Mouse (Mus musculus) midbrain, postnatal 0 days (tissue): ENCODE results near the gene Sarm1. TPM values are rescaled to one million over a fixed set of nuclear protein-coding genes. Genes with fewer than 3 reads are reported as not detected.

Experiments
- ATAC-seq: fragments of 200-750 bp; cut with Nextera tagmentation; 2 replicates; pipeline ENCODE4 v1.8.0; 2017; ENCODE audit warnings: moderate number of reproducible peaks, mild to moderate bottlenecking, moderate TSS enrichment, moderate library complexity; ENCODE audit not compliant: low FRiP score
- DNase-seq: peaks from one replicate; pipeline ENCODE4 v3.0.0-alpha.2; 2015; ENCODE audit warnings: low spot score
- H3K27ac ChIP-seq: fragments of 300-500 bp; sonication (generic); 2 replicates; pipeline ENCODE4 v1.5.1; 2014; ENCODE audit warnings: low read depth, mild to moderate bottlenecking, low read length, mixed read lengths
- H3K27me3 ChIP-seq: fragments of 300-500 bp; sonication (generic); 2 replicates; pipeline ENCODE4 v1.6.1; 2014; ENCODE audit warnings: low read length, control low read depth, mixed read lengths; ENCODE audit not compliant: insufficient read depth
- H3K36me3 ChIP-seq: fragments of 300-500 bp; sonication (generic); 2 replicates; pipeline ENCODE4 v1.6.1; 2014; ENCODE audit warnings: low read length, control low read depth, mixed read lengths; ENCODE audit not compliant: insufficient read depth
- H3K4me1 ChIP-seq: fragments of 300-500 bp; sonication (generic); 2 replicates; pipeline ENCODE4 v1.6.1; 2014; ENCODE audit warnings: mild to moderate bottlenecking, control low read depth, antibody characterized with exemption, low read length, mixed read lengths; ENCODE audit not compliant: insufficient read depth
- H3K4me2 ChIP-seq: fragments of 300-500 bp; sonication (generic); 2 replicates; pipeline ENCODE4 v1.6.1; 2014; ENCODE audit warnings: low read depth, mild to moderate bottlenecking, low read length, mixed read lengths; ENCODE audit not compliant: poor library complexity, severe bottlenecking
- H3K4me3 ChIP-seq: fragments of 300-500 bp; sonication (generic); 2 replicates; pipeline ENCODE4 v1.5.1; 2014; ENCODE audit warnings: low read depth, mild to moderate bottlenecking, low read length, moderate library complexity
- H3K9ac ChIP-seq: fragments of 300-500 bp; sonication (generic); replicated peaks from 2 replicates; pipeline ENCODE4 v1.6.1; 2014; ENCODE audit warnings: mild to moderate bottlenecking, low read length, moderate library complexity, mixed read lengths; ENCODE audit not compliant: poor library complexity, severe bottlenecking
- H3K9me3 ChIP-seq: fragments of 300-500 bp; sonication (generic); 2 replicates; pipeline ENCODE4 v1.6.1; 2016; ENCODE audit warnings: low read length, control low read depth
- CTCF ChIP-seq: IDR thresholded peaks from 2 replicates; pipeline ENCODE4 v1.5.1; 2016; ENCODE audit warnings: antibody characterized with exemption, mild to moderate bottlenecking
- WGBS: fragments of 180-500 bp; shearing (Covaris S2); extraction: QIAGEN DNeasy Blood & Tissue Kit; methylation state at CpG from one replicate; pipeline ENCODE4 v1.1.7; 2014; 5-methylcytosine and 5-hydroxymethylcytosine counted together
- polyA plus RNA-seq: library from polyadenylated mRNA; unstranded; fragments of >200 nt; fragmentation: Nextera tagmentation; extraction: Ambion mirVana; gene quantifications from 2 replicates; pipeline ENCODE4 v1.2.1, GENCODE M21; 2015
- total RNA-seq: library from RNA; depleted of rRNA; stranded (reverse); fragments of >200 nt; gene quantifications from 2 replicates; pipeline ENCODE4 v1.2.3, GENCODE M21; 2014

Sarm1 gene
- total and polyA plus RNA-seq, 2 experiments from 2014 or later, result 40.1 to 66.3 TPM

DNA sequence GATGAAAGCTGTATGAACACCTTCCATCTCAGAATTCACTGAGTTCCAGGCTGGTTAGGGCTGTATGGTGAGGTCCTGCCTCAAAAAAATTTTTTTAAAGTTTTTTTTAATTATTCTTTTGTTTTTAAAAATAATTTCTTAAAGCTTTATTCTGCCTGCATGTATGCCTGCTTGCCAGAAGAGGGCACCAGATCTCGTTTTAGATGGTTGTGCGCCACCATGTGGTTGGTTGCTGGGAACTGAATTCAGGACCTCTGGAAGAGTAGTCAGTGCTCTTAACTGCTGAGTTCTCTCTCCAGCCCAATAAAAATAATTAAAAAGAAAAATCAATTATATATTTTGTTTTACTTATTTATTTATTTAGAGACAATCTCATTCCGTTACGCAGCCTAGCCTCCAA is 43.9 kb downstream of the Sarm1 start:
- H3K27ac ChIP-seq, result no peak overlapping the region
- no peaks in the 10 kb centered on the region for H3K9me3 ChIP-seq
- ATAC-seq (no peak), DNase-seq (peak; percentile 57)
- H3K4me3 ChIP-seq, result no peak overlapping the region
- H3K9ac ChIP-seq, result no peak overlapping the region
- no peak overlapping the region for H3K4me2 ChIP-seq
- H3K4me1 ChIP-seq, result no peaks in the 10 kb centered on the region
- no peaks in the 10 kb centered on the region for H3K36me3 ChIP-seq
- peak; percentile 94 for TF ChIP-seq CTCF
- H3K27me3 ChIP-seq, result no peaks in the 10 kb centered on the region
- WGBS, result 12% methylated on average over 4 of the region's 4 CpGs

DNA sequence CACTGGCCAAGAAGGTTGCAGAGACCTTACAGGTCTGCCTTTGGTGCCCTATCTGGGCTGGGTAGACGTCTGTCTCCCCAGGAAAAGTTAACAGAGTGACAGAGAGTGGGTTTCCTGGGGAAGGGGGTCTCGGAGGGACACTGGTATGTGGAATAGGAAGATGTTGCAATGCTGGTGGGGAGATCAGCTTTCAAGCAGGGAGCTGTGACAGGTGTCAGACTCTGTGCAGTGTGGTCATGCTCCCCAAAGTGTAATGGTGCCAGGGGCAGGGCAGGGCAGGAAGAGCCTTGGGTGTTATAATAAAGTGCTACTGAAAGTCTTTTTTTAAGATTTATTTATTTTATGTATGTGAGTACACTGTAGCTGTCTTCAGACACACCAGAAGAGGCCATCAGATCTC is 47.2 kb downstream of the Sarm1 start:
- Histone ChIP-seq H3K4me1 (no peaks in the 10 kb centered on the region), H3K27me3 (no peaks in the 10 kb centered on the region), H3K9ac (no peak overlapping the region), H3K9me3 (no peaks in the 10 kb centered on the region), H3K4me2 (no peak overlapping the region), H3K27ac (no peak overlapping the region), H3K36me3 (no peaks in the 10 kb centered on the region), H3K4me3 (no peak overlapping the region)
- 57% methylated on average over 2 of the region's 2 CpGs for WGBS
- no peak for TF ChIP-seq CTCF
- ATAC-seq (no peak), DNase-seq (no peak)

DNA sequence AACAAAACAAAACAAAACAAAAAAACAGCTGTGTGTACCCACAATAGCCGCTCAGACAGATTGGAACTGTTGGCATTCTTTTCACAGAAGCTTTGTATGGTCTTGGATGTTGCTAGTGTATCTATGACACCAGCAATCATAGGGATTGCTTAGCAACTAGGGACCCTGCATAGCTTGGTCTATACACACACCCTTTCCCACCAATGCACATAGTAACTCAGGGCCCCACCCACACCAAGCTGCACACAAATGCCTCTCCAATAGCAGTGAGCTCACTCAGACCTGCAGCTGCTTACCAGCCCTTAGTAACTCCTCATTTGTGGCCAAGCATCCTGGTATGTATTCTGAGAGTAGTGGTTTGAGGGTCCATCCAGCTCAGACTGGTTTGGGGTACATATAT is 49.3 kb downstream of the Sarm1 start:
- no peaks in the 10 kb centered on the region for H3K36me3 ChIP-seq
- ATAC-seq (no peak), DNase-seq (no peak)
- H3K27ac ChIP-seq, result no peak overlapping the region
- no peak overlapping the region for H3K4me3 ChIP-seq
- no peak overlapping the region for H3K4me2 ChIP-seq
- 90% methylated on average over 1 of the region's 1 CpGs for WGBS
- no peak for TF ChIP-seq CTCF
- no peak overlapping the region for H3K9ac ChIP-seq
- H3K27me3 ChIP-seq, result no peaks in the 10 kb centered on the region
- no peaks in the 10 kb centered on the region for H3K4me1 ChIP-seq
- no peaks in the 10 kb centered on the region for H3K9me3 ChIP-seq

DNA sequence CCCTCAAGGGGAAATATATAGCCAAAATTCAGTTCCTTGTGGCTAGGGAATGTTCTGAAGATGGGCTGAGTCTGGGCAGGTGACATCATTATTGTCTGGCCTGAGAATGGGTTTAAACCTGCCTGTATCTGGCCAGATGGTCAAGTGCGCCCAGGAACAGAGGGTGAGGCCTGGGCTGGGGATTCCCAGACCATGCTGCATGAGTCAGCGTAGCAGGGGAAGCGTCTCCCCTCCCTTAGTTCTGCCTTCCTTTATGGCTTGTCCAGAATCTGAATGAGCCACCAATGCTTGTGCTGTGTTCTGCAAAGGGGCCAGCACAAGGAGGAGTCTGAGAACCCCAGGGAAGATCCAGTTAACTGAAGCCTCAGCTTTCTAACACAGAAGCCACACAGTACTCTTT is 50.4 kb downstream of the Sarm1 start:
- H3K27me3 ChIP-seq, result no peaks in the 10 kb centered on the region
- TF ChIP-seq CTCF, result no peak
- ATAC-seq (no peak), DNase-seq (no peak)
- H3K36me3 ChIP-seq, result no peaks in the 10 kb centered on the region
- H3K4me3 ChIP-seq, result no peak overlapping the region
- 72% methylated on average over 3 of the region's 3 CpGs for WGBS
- no peaks in the 10 kb centered on the region for H3K4me1 ChIP-seq
- no peaks in the 10 kb centered on the region for H3K9me3 ChIP-seq
- H3K9ac ChIP-seq, result no peak overlapping the region
- H3K27ac ChIP-seq, result no peak overlapping the region
- no peak overlapping the region for H3K4me2 ChIP-seq

DNA sequence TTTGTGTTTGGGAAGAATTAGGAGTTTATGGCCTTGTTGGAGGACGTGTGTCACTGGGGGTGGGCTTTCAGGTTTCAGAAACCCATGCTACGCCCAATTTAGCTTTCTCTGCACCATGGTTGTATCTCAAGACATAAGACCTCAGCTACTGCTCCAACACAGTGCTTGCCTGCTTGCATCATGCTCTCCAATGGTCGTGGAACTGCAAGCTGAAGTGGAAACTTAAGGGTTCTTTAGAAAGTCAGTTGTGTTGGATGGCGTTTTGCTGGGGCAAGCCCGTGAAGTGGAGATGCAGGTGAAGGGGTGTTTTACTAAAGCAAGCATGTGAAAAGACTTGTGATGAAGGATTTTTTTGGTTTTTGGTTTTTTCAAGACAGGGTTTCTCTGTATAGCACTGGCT is 54.4 kb downstream of the Sarm1 start:
- Histone ChIP-seq H3K27me3 (no peaks in the 10 kb centered on the region), H3K4me2 (no peak overlapping the region), H3K9ac (no peak overlapping the region), H3K4me1 (no peaks in the 10 kb centered on the region), H3K9me3 (no peaks in the 10 kb centered on the region), H3K4me3 (no peak overlapping the region), H3K36me3 (no peaks in the 10 kb centered on the region), H3K27ac (no peak overlapping the region)
- 83% methylated on average over 5 of the region's 5 CpGs for WGBS
- TF ChIP-seq CTCF, result no peak
- no peak for ATAC-seq
- DNase-seq, result no peak

DNA sequence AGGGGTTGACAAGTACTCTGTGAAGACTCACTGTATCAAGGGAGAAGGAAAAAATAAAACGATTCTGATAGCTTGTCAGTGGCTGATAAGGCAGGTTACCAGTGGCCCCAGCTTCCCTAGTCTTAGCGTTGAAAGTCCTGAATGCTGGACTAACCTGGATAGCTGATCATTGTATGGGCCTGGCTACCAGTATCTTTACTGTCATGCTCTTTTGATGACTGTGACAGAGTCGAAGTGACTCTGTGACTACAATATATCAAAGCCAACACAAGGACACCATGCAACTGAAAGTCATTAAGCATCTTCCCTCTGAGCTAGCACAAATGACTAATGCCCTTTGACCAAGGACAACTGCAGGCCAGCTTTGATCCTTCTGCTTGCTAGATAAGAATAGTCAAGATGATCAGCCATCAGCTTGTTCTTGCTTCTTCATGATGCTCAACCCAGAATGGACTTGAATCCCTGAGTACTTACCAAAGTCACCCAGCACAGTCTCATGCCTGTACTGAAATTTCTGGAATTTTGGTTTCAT is 59.1 kb downstream of the Sarm1 start:
- Histone ChIP-seq H3K4me2 (no peak overlapping the region), H3K27ac (no peak overlapping the region), H3K9me3 (no peaks in the 10 kb centered on the region), H3K36me3 (no peaks in the 10 kb centered on the region), H3K9ac (no peak overlapping the region), H3K4me3 (no peak overlapping the region), H3K27me3 (no peaks in the 10 kb centered on the region), H3K4me1 (no peaks in the 10 kb centered on the region)
- TF ChIP-seq CTCF, result no peak
- WGBS, result 80% methylated on average over 3 of the region's 3 CpGs
- no peak for DNase-seq
- ATAC-seq, result no peak
